Mouse (Mus musculus) c-Kit-positive CD71-positive TER-119-negative erythroid progenitor cells, embryonic 14.5 days (primary cell): ENCODE measurements around the gene Gpd2.

Experiments
- DNase-seq: peaks from one replicate; pipeline ENCODE4 v3.0.0-alpha.2; 2013; ENCODE audit warnings: low read depth

Gpd2 gene

GRCm38 (mm10) chr2:57251636-57252317, 14.3 kb downstream of the Gpd2 start:
- no peak for DNase-seq

- DNase-seq: no peak
Measured at GRCm38 (mm10) chr2:57252542-57253301, 15.3 kb downstream of the Gpd2 start.

- DNase-seq: no peak
Measured at GRCm38 (mm10) chr2:57254267-57254666, 16.8 kb downstream of the Gpd2 start.

- DNase-seq: no peak
Measured at GRCm38 (mm10) chr2:57255153-57255670, 17.8 kb downstream of the Gpd2 start.

GRCm38 (mm10) chr2:57255836-57256235, 18.4 kb downstream of the Gpd2 start:
- no peak for DNase-seq

- DNase-seq: no peak
Measured at GRCm38 (mm10) chr2:57256459-57256858, 19.0 kb downstream of the Gpd2 start.

GRCm38 (mm10) chr2:57261286-57262077, 24.0 kb downstream of the Gpd2 start:
- no peak for DNase-seq

GRCm38 (mm10) chr2:57263431-57263830, 26.0 kb downstream of the Gpd2 start:
- no peak for DNase-seq

GRCm38 (mm10) chr2:57264912-57265311, 27.5 kb downstream of the Gpd2 start:
- no peak for DNase-seq

GRCm38 (mm10) chr2:57266679-57267393, 29.4 kb downstream of the Gpd2 start:
- DNase-seq: no peak

- no peak for DNase-seq
Measured at GRCm38 (mm10) chr2:57267394-57267716, 29.9 kb downstream of the Gpd2 start.

- DNase-seq: no peak
Measured at GRCm38 (mm10) chr2:57267896-57268295, 30.5 kb downstream of the Gpd2 start.

GRCm38 (mm10) chr2:57268839-57269238, 31.4 kb downstream of the Gpd2 start:
- no peak for DNase-seq

GRCm38 (mm10) chr2:57269690-57270435, 32.4 kb downstream of the Gpd2 start:
- no peak for DNase-seq

- no peak for DNase-seq
Measured at GRCm38 (mm10) chr2:57280190-57280723, 42.8 kb downstream of the Gpd2 start.

GRCm38 (mm10) chr2:57283791-57284190, 46.4 kb downstream of the Gpd2 start:
- DNase-seq: no peak

- no peak for DNase-seq
Measured at GRCm38 (mm10) chr2:57285197-57285596, 47.8 kb downstream of the Gpd2 start.

GRCm38 (mm10) chr2:57287986-57288385, 50.6 kb downstream of the Gpd2 start:
- no peak for DNase-seq

- no peak for DNase-seq
Measured at GRCm38 (mm10) chr2:57293571-57293970, 56.1 kb downstream of the Gpd2 start.

- DNase-seq: no peak
Measured at GRCm38 (mm10) chr2:57296069-57296468, 58.6 kb downstream of the Gpd2 start.

GRCm38 (mm10) chr2:57297226-57297625, 59.8 kb downstream of the Gpd2 start:
- DNase-seq: no peak
